Mouse (Mus musculus) liver, adult 2 months (tissue): ENCODE measurements around the gene Igfbp5.

Experiments used
- CTCF ChIP-seq: fragments of 200-500 bp; IDR thresholded peaks from 2 replicates; pipeline ENCODE4 v1.5.1; 2011; ENCODE audit warnings: low read depth, low read length, control low read depth
- POLR2A ChIP-seq: fragments of 200-500 bp; IDR thresholded peaks from 2 replicates; pipeline ENCODE4 v1.6.1; 2011; ENCODE audit warnings: low read length, control low read depth; ENCODE audit not compliant: insufficient read depth; ENCODE audit errors: extremely low read depth

- TF ChIP-seq POLR2A (no peak), CTCF (no peak)
Observed at GRCm38 (mm10) chr1:72833563-72833962, 41.1 kb downstream of the Igfbp5 start.
